Mouse (Mus musculus) kidney, embryonic 16.5 days (tissue): ENCODE results near the gene Spata21. TPM values are rescaled to one million over a fixed set of nuclear protein-coding genes. Genes with fewer than 3 reads are reported as not detected.
"Not testable (repeated sequence)": the region's sequence is repeated elsewhere in the genome, so short reads cannot be mapped to it uniquely, and the experiment has no call there.

Experiments
- ATAC-seq: fragments of 200-750 bp; cut with Nextera tagmentation; 2 replicates; pipeline ENCODE4 v1.8.0; 2017; ENCODE audit warnings: moderate TSS enrichment; ENCODE audit not compliant: low FRiP score, low TSS enrichment
- H3K27ac ChIP-seq: fragments of 300-500 bp; sonication (generic); 2 replicates; pipeline ENCODE4 v1.5.1; 2014; ENCODE audit warnings: low read length
- H3K27me3 ChIP-seq: fragments of 300-500 bp; sonication (generic); 2 replicates; pipeline ENCODE4 v1.6.1; 2014; ENCODE audit warnings: low read length, control low read depth, mixed read lengths; ENCODE audit not compliant: insufficient read depth
- H3K36me3 ChIP-seq: fragments of 300-500 bp; sonication (generic); 2 replicates; pipeline ENCODE4 v1.6.1; 2014; ENCODE audit warnings: low read length, control low read depth, mixed read lengths; ENCODE audit not compliant: insufficient read depth
- H3K4me1 ChIP-seq: fragments of 300-500 bp; sonication (generic); 2 replicates; pipeline ENCODE4 v1.6.1; 2014; ENCODE audit warnings: low read length, control low read depth, mixed read lengths; ENCODE audit not compliant: insufficient read depth
- H3K4me2 ChIP-seq: fragments of 300-500 bp; sonication (generic); replicated peaks from 2 replicates; pipeline ENCODE4 v1.6.1; 2014; ENCODE audit warnings: low read depth, low read length
- H3K4me3 ChIP-seq: fragments of 300-500 bp; sonication (generic); 2 replicates; pipeline ENCODE4 v1.5.1; 2014; ENCODE audit warnings: mild to moderate bottlenecking, low read length
- H3K9ac ChIP-seq: fragments of 300-500 bp; sonication (generic); replicated peaks from 2 replicates; pipeline ENCODE4 v1.6.1; 2014; ENCODE audit warnings: low read length
- H3K9me3 ChIP-seq: fragments of 300-500 bp; sonication (generic); 2 replicates; pipeline ENCODE4 v1.6.1; 2016; ENCODE audit warnings: low read length, control low read depth
- WGBS: fragments of 180-500 bp; shearing (Covaris S2); extraction: QIAGEN DNeasy Blood & Tissue Kit; methylation state at CpG from one replicate; pipeline ENCODE4 v1.1.7; 2014; 5-methylcytosine and 5-hydroxymethylcytosine counted together
- polyA plus RNA-seq: library from polyadenylated mRNA; unstranded; fragments of >200 nt; fragmentation: Nextera tagmentation; extraction: Ambion mirVana; gene quantifications from 2 replicates; pipeline ENCODE4 v1.2.1, GENCODE M21; 2015

Spata21 gene
- polyA plus RNA-seq, 1 experiment from 2014 or later, result 0.51 TPM

- no peak overlapping the region for H3K4me3 ChIP-seq
- 76% methylated on average over 20 of the region's 20 CpGs for WGBS
- ATAC-seq, result no peak
- peak overlapping the region; percentile 54 for H3K27ac ChIP-seq
- H3K9ac ChIP-seq, result no peak overlapping the region
- H3K36me3 ChIP-seq, result no peaks in the 10 kb centered on the region
- H3K27me3 ChIP-seq, result no peaks in the 10 kb centered on the region
- no peak overlapping the region for H3K4me2 ChIP-seq
- peaks cover 77% of the 10 kb centered on the region for H3K4me1 ChIP-seq
- H3K9me3 ChIP-seq, result no peaks in the 10 kb centered on the region
Observed at GRCm38 (mm10) chr4:141134751-141135530, 46.8 kb downstream of the Spata21 start.

GRCm38 (mm10) chr4:141136126-141136525, 48.0 kb downstream of the Spata21 start:
- 71% methylated on average over 7 of the region's 7 CpGs for WGBS

GRCm38 (mm10) chr4:141137740-141138139, 49.6 kb downstream of the Spata21 start:
- not testable (repeated sequence) for H3K27me3 ChIP-seq, H3K36me3 ChIP-seq, H3K9me3 ChIP-seq, ATAC-seq, H3K27ac ChIP-seq
- 63% methylated on average over 2 of the region's 3 CpGs for WGBS
- Histone ChIP-seq H3K4me2 (peak overlapping the region; percentile 94), H3K4me1 (peaks cover 55% of the 10 kb centered on the region), H3K4me3 (peak overlapping the region; percentile 93; the same call in 1 of the 2 replicates), H3K9ac (0 out of 2 replicates have a peak overlapping the region, but pooled peaks have one; percentile 15)

More at GRCm38 (mm10) chr4:141136126-141136525, 48.0 kb downstream of the Spata21 start:
- Histone ChIP-seq H3K9me3 (no peaks in the 10 kb centered on the region), H3K4me3 (no peak overlapping the region), H3K27ac (no peak overlapping the region), H3K9ac (no peak overlapping the region), H3K4me2 (no peak overlapping the region), H3K4me1 (peaks cover 67% of the 10 kb centered on the region), H3K36me3 (no peaks in the 10 kb centered on the region), H3K27me3 (no peaks in the 10 kb centered on the region)
- no peak for ATAC-seq

- WGBS, result under 1% methylated on average over 29 of the region's 29 CpGs
- Histone ChIP-seq H3K9me3 (no peaks in the 10 kb centered on the region), H3K4me2 (peak overlapping the region; percentile 94), H3K27ac (peak overlapping the region; percentile 97), H3K4me3 (peak overlapping the region; percentile 93), H3K36me3 (no peaks in the 10 kb centered on the region), H3K4me1 (peaks cover 47% of the 10 kb centered on the region), H3K9ac (peak overlapping the region; percentile 89), H3K27me3 (no peaks in the 10 kb centered on the region)
- ATAC-seq, result peak; percentile 9
Observed at GRCm38 (mm10) chr4:141138425-141139115, 50.4 kb downstream of the Spata21 start.

- WGBS, result under 1% methylated on average over 55 of the region's 63 CpGs
- H3K9ac ChIP-seq, result peak within 1 kb of the TSS; percentile 89
- peak; percentile 93 for ATAC-seq
- peak within 1 kb of the TSS; percentile 93 for H3K4me3 ChIP-seq
- no peaks in the 10 kb centered on the region for H3K27me3 ChIP-seq
- peaks cover 41% of the 10 kb centered on the region for H3K4me1 ChIP-seq
- no peaks in the 10 kb centered on the region for H3K9me3 ChIP-seq
- H3K36me3 ChIP-seq, result no peaks in the 10 kb centered on the region
- H3K27ac ChIP-seq, result peak within 1 kb of the TSS; percentile 97
- H3K4me2 ChIP-seq, result peak within 1 kb of the TSS; percentile 94
Observed at GRCm38 (mm10) chr4:141139116-141139970, 51.2 kb downstream of the Spata21 start, which contains the start of gene Szrd1. Szrd1 (minus strand) TSS chr4:141139775.

- not testable (repeated sequence) for H3K27ac ChIP-seq, H3K27me3 ChIP-seq, H3K4me3 ChIP-seq, H3K9me3 ChIP-seq, H3K36me3 ChIP-seq, ATAC-seq, H3K9ac ChIP-seq, H3K4me2 ChIP-seq
- WGBS, result 86% methylated on average over 9 of the region's 9 CpGs
- H3K4me1 ChIP-seq, result peaks cover 31% of the 10 kb centered on the region
Observed at GRCm38 (mm10) chr4:141140354-141140753, 52.2 kb downstream of the Spata21 start.

- Histone ChIP-seq H3K9me3 (no peaks in the 10 kb centered on the region), H3K4me3 (no peak overlapping the region), H3K4me1 (peaks cover 28% of the 10 kb centered on the region), H3K27me3 (no peaks in the 10 kb centered on the region), H3K27ac (no peak overlapping the region), H3K9ac (no peak overlapping the region), H3K36me3 (no peaks in the 10 kb centered on the region), H3K4me2 (no peak overlapping the region)
- no peak for ATAC-seq
- WGBS, result 88% methylated on average over 6 of the region's 6 CpGs
Observed at GRCm38 (mm10) chr4:141140967-141141366, 52.8 kb downstream of the Spata21 start.

- WGBS, result 22% methylated on average over 9 of the region's 9 CpGs
- peak overlapping the region; percentile 53 for H3K9ac ChIP-seq
- no peaks in the 10 kb centered on the region for H3K27me3 ChIP-seq
- peak overlapping the region; percentile 15; the same call in 1 of the 2 replicates for H3K4me3 ChIP-seq
- no peaks in the 10 kb centered on the region for H3K9me3 ChIP-seq
- peaks cover 21% of the 10 kb centered on the region for H3K4me1 ChIP-seq
- peak overlapping the region; percentile 39 for H3K4me2 ChIP-seq
- no peak overlapping the region for H3K27ac ChIP-seq
- ATAC-seq, result no peak
- H3K36me3 ChIP-seq, result no peaks in the 10 kb centered on the region
Observed at GRCm38 (mm10) chr4:141142285-141142811, 54.2 kb downstream of the Spata21 start.

- not testable (repeated sequence) for H3K9ac ChIP-seq, ATAC-seq, H3K27me3 ChIP-seq, H3K27ac ChIP-seq, H3K4me3 ChIP-seq, H3K36me3 ChIP-seq, H3K9me3 ChIP-seq, H3K4me2 ChIP-seq
- 96% methylated on average over 10 of the region's 16 CpGs for WGBS
- peaks cover 23% of the 10 kb centered on the region for H3K4me1 ChIP-seq
Observed at GRCm38 (mm10) chr4:141145124-141145523, 57.0 kb downstream of the Spata21 start.
